Mouse (Mus musculus) lung, adult 10 weeks (tissue): ENCODE results near the gene Cdh8. TPM values are rescaled to one million over a fixed set of nuclear protein-coding genes. Genes with fewer than 3 reads are reported as not detected.

Experiments used
- polyA plus RNA-seq: library from polyadenylated mRNA; stranded (reverse); fragments of 350-450 nt; fragmentation: Illumina TruSeq; extraction: RNeasy Lipid Tissue Mini Kit (QIAGEN cat#74804); gene quantifications from one replicate; pipeline ENCODE4 v1.2.3, GENCODE M21; 2014; ENCODE audit warnings: low read depth, low replicate concordance; ENCODE audit not compliant: insufficient read depth

Gene Cdh8
- polyA plus RNA-seq = not detected

GRCm38 (mm10) chr8:99415966-99416781 lies at the start of gene Cdh8:
Gene Cdh8 (minus strand): TSS chr8:99416471.

